Mouse (Mus musculus): ENCODE measurements at regions not wholly inside any gene's neighbourhood (a gene's known extent, or its start where the extent isn't known, plus 50 kb on each side); places are given as distances from the start of the nearest gene placed in this dataset.
A peak's percentile ranks its signal among the peaks of the same experiment; 100 is the strongest.

DNA sequence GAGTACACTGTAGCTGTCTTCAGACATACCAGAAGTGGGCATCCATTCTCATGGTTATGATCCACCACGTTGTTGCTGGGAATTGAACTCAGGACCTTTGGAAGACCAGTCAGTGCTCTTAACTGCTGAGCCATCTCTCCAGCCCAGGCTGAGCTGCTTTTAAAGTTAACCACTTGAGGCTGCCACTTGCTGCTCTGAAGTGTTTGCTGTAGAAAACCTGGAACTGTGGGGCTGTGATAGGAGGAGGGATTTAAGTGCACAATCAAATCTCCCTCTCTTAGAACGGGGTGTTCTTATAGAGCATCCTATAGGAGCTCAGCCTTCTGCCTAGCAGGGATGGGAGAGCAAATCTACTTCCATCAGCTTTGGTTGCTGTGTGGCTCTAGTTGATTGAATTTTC, 185.1 kb upstream of the Gm12728 start:
- WGBS = 92% methylated on average over 2 of the region's 2 CpGs

DNA sequence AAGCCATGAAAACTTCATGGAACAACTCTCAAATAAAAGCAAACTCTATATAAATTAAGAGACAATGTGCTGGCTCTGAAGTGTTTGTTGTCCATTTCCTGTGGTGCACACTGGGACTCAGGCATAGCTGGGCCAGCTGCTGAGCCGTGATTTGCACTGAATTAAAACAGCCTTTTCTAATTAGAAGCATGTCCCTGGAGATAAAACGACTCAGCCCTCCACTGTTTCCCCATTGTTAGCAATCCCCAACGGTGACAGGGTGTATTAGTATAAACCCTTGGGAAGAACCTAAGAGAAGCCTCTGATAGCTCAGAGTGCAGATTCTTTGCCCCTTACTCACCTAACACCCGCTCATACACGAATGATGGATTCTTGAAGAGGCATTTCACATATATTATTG, 182.9 kb upstream of the Gm12728 start:
- no peaks in the 10 kb centered on the region for H3K4me1 ChIP-seq (ENCODE audit: control insufficient read depth, insufficient read depth, low read length)
- TF ChIP-seq CTCF (conservative IDR thresholded peaks at IDR 0.05; ENCODE audit: insufficient read depth, insufficient read length, low read depth, low read length) = no peak
- TF ChIP-seq POLR2A (IDR thresholded peaks at IDR 0.05; ENCODE audit: low read depth, low read length) = no peak
- WGBS = 61% methylated on average over 5 of the region's 5 CpGs
- no peak overlapping the region for H3K4me3 ChIP-seq (ENCODE audit: insufficient read depth, low read depth, low read length)
- no peaks in the 10 kb centered on the region for H3K36me3 ChIP-seq (ENCODE audit: control insufficient read depth, insufficient read depth, low read length)
- no peak for DNase-seq
- H3K27me3 ChIP-seq (replicated peaks; ENCODE audit: control insufficient read depth, insufficient read depth, low read length) = no peaks in the 10 kb centered on the region
- H3K27ac ChIP-seq (ENCODE audit: insufficient read depth, low read depth, low read length) = no peak overlapping the region

More for the DNA sequence above, 185.1 kb upstream of the Gm12728 start:
- no peaks in the 10 kb centered on the region for H3K4me1 ChIP-seq (ENCODE audit: control insufficient read depth, insufficient read depth, low read length)
- H3K27ac ChIP-seq (ENCODE audit: insufficient read depth, low read depth, low read length) = no peak overlapping the region
- no peaks in the 10 kb centered on the region for H3K36me3 ChIP-seq (ENCODE audit: control insufficient read depth, insufficient read depth, low read length)
- DNase-seq = no peak
- no peaks in the 10 kb centered on the region for H3K27me3 ChIP-seq (replicated peaks; ENCODE audit: control insufficient read depth, insufficient read depth, low read length)
- TF ChIP-seq POLR2A (IDR thresholded peaks at IDR 0.05; ENCODE audit: low read depth, low read length) (no peak), CTCF (conservative IDR thresholded peaks at IDR 0.05; ENCODE audit: insufficient read depth, insufficient read length, low read depth, low read length) (no peak)
- H3K4me3 ChIP-seq (ENCODE audit: insufficient read depth, low read depth, low read length) = no peak overlapping the region

DNA sequence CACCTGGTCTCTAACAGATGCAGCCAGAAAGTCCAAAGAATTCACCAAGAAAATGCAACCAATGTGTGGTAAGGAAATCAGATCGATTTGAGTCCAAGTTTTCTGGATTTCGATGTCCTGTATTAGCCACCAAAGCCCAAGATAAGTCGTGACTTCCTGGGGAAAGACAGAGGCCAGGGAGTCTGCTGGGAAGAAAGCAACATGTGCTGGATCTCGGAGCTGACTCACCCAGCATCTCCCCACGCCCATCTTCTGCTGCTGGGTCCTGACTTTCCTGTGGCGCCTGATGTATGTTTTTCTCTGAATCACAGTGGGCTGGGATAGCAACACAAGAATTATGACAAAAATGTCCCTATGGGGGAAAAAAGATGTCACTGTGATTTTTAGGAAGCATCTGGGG, 178.8 kb upstream of the Gm12728 start:
- no peak for TF ChIP-seq POLR2A (IDR thresholded peaks at IDR 0.05; ENCODE audit: low read depth, low read length)
- no peak for TF ChIP-seq CTCF (conservative IDR thresholded peaks at IDR 0.05; ENCODE audit: insufficient read depth, insufficient read length, low read depth, low read length)
- Histone ChIP-seq H3K27ac (ENCODE audit: insufficient read depth, low read depth, low read length) (no peak overlapping the region), H3K4me1 (ENCODE audit: control insufficient read depth, insufficient read depth, low read length) (no peaks in the 10 kb centered on the region), H3K27me3 (replicated peaks; ENCODE audit: control insufficient read depth, insufficient read depth, low read length) (no peaks in the 10 kb centered on the region), H3K36me3 (ENCODE audit: control insufficient read depth, insufficient read depth, low read length) (no peaks in the 10 kb centered on the region), H3K4me3 (ENCODE audit: insufficient read depth, low read depth, low read length) (no peak overlapping the region)
- WGBS = 85% methylated on average over 6 of the region's 6 CpGs
- no peak for DNase-seq

DNA sequence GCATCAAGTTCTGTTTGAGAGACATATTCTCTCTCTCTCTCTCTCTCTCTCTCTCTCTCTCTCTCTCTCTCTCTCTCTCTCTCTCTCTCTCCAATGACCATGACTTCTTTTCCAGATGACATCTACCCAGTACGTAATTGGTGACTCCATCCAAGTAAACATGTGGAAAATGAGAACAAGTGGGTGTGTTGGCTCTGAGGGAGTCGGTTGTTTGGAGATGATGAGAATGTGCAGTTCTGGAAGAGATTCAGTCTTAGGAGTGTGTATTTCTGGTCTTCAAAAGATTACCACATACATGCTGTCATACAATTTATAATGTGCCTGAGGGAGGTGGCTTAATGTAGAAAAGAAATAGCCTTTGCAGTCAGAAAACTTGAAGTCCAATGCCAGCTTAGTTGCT, 175.3 kb upstream of the Gm12728 start:
- no peaks in the 10 kb centered on the region for H3K36me3 ChIP-seq (ENCODE audit: control insufficient read depth, insufficient read depth, low read length)
- no peak for DNase-seq
- WGBS = 97% methylated on average over 2 of the region's 2 CpGs

DNA sequence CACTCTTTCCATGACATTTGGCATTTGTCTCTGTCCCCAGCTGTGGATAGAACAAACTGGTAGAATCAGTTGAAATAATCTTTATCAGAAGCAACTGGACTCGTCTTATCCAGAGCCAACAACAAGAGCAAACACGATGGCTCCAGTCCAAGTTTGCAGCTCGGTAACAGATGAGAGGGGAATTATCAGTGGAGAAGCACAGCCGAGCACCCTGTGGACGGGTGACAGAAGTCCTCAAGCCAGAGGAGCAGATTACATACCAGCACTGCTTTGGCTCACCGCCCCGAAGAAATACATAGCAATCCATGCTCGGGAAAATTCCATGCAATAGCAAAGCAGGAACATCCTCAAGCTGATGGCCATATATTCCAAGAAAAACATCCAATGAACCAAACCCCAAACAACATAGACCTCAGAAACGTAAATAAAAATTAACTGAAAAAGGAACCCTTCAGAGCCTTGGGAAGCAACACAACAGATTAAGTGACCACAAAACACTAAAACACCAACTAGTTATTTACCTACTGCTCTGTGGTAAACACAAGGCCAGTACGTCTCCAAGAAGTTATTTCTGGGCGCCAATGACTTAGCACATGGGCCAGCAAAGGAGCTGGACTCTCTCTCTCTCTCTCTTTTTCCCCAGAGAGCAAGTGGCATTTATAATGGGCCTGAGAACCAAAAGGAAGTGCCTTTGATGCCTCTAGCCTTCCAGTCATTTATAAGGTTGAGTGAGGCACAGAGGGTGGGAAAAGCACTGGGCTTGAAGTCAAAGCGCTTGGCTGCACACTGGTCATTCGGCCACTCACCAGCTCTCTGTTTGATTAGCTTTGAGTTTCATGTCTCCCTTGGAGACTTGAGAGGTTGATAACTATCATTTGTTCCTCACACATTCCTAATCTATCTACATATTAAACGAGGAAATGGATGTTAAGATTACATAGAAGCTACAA, 163.0 kb upstream of the Gm12728 start:
- H3K27ac ChIP-seq (ENCODE audit: insufficient read depth, low read depth, low read length) = no peak overlapping the region

More for the DNA sequence above, 175.3 kb upstream of the Gm12728 start:
- Histone ChIP-seq H3K4me3 (ENCODE audit: insufficient read depth, low read depth, low read length) (no peak overlapping the region), H3K27me3 (replicated peaks; ENCODE audit: control insufficient read depth, insufficient read depth, low read length) (no peaks in the 10 kb centered on the region), H3K27ac (ENCODE audit: insufficient read depth, low read depth, low read length) (no peak overlapping the region), H3K4me1 (ENCODE audit: control insufficient read depth, insufficient read depth, low read length) (no peaks in the 10 kb centered on the region)
- no peak for TF ChIP-seq POLR2A (IDR thresholded peaks at IDR 0.05; ENCODE audit: low read depth, low read length)
- TF ChIP-seq CTCF (conservative IDR thresholded peaks at IDR 0.05; ENCODE audit: insufficient read depth, insufficient read length, low read depth, low read length) = no peak

DNA sequence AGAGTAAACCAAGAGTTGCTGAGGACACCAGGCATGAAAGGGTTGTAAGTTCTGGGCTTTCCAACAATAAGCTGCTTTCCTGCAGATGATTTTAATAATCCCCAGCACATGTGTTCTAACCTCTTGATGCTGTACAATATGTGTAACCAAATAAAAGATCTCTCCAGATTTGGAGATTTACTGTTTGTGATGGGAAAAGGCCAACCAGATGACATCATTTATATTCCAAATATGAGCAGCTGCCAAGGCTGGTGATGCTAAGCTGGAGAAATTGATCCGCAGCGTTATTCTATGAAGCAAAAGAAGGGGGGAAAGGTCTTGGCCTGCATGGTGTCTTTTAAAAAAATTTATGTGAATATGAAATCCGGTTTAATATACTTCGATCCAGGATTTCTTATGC, 160.1 kb upstream of the Gm12728 start:
- H3K27me3 ChIP-seq (replicated peaks; ENCODE audit: control insufficient read depth, insufficient read depth, low read length) = no peaks in the 10 kb centered on the region
- H3K36me3 ChIP-seq (ENCODE audit: control insufficient read depth, insufficient read depth, low read length) = no peaks in the 10 kb centered on the region
- H3K4me3 ChIP-seq (ENCODE audit: insufficient read depth, low read depth, low read length) = no peak overlapping the region
- no peak overlapping the region for H3K27ac ChIP-seq (ENCODE audit: insufficient read depth, low read depth, low read length)
- no peak for TF ChIP-seq CTCF (conservative IDR thresholded peaks at IDR 0.05; ENCODE audit: insufficient read depth, insufficient read length, low read depth, low read length)
- no peak for TF ChIP-seq POLR2A (IDR thresholded peaks at IDR 0.05; ENCODE audit: low read depth, low read length)
- no peaks in the 10 kb centered on the region for H3K4me1 ChIP-seq (ENCODE audit: control insufficient read depth, insufficient read depth, low read length)
- no peak for DNase-seq
- 88% methylated on average over 4 of the region's 4 CpGs for WGBS

More for the DNA sequence above, 163.0 kb upstream of the Gm12728 start:
- TF ChIP-seq POLR2A (IDR thresholded peaks at IDR 0.05; ENCODE audit: low read depth, low read length) = no peak
- TF ChIP-seq CTCF (conservative IDR thresholded peaks at IDR 0.05; ENCODE audit: insufficient read depth, insufficient read length, low read depth, low read length) = no peak
- DNase-seq = peak; percentile 56
- no peaks in the 10 kb centered on the region for H3K4me1 ChIP-seq (ENCODE audit: control insufficient read depth, insufficient read depth, low read length)
- 61% methylated on average over 14 of the region's 14 CpGs for WGBS
- no peaks in the 10 kb centered on the region for H3K27me3 ChIP-seq (replicated peaks; ENCODE audit: control insufficient read depth, insufficient read depth, low read length)
- no peaks in the 10 kb centered on the region for H3K36me3 ChIP-seq (ENCODE audit: control insufficient read depth, insufficient read depth, low read length)
- H3K4me3 ChIP-seq (ENCODE audit: insufficient read depth, low read depth, low read length) = no peak overlapping the region

DNA sequence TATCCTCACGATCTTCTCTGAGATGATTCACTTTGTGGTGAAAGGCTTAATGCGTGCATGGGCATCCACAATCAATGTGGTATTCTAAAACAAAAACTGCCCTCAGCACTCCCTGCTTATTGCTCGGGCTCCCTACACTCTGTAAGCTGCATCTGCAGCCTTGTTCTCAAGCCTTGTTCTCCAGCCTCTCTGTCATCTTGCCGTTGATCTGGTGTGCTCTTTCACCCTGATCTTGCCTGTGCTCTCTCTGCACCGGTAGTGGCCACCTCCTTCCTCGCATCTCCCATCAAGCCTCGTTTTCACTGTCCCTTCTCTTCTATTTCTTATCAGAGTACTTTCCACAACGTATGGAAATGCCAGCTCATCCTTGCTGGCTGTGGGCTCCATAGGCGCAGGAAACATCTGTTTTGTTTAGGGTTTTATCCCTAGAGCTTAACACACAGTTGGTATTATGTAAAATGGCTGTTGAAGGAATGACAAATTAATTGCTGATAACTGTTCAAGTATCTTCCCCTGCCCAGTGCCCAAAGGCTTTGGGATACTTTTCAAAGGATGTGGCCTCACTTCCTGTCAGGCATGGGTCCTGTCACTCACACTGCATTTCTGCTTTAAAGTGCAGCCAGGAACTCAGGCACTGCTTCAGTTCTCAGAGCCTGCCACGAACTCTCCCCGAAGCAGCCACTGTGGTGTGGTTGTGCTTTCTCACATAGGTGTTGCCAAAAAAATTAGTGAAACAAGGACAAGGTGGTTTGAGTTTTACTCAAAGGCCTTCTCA, 158.9 kb upstream of the Gm12728 start:
- no peaks in the 10 kb centered on the region for H3K27me3 ChIP-seq (replicated peaks; ENCODE audit: control insufficient read depth, insufficient read depth, low read length)
- WGBS = 71% methylated on average over 11 of the region's 11 CpGs
- H3K4me3 ChIP-seq (ENCODE audit: insufficient read depth, low read depth, low read length) = no peak overlapping the region
- H3K36me3 ChIP-seq (ENCODE audit: control insufficient read depth, insufficient read depth, low read length) = no peaks in the 10 kb centered on the region
- TF ChIP-seq CTCF (conservative IDR thresholded peaks at IDR 0.05; ENCODE audit: insufficient read depth, insufficient read length, low read depth, low read length) = no peak
- no peak for TF ChIP-seq POLR2A (IDR thresholded peaks at IDR 0.05; ENCODE audit: low read depth, low read length)
- H3K27ac ChIP-seq (ENCODE audit: insufficient read depth, low read depth, low read length) = no peak overlapping the region
- DNase-seq = no peak
- no peaks in the 10 kb centered on the region for H3K4me1 ChIP-seq (ENCODE audit: control insufficient read depth, insufficient read depth, low read length)
